Mouse (Mus musculus) kidney, adult 2 months (tissue): ENCODE data around the gene Fermt2.

Source experiments
- CTCF ChIP-seq: fragments of 200-500 bp; conservative IDR thresholded peaks from 2 replicates; pipeline ENCODE4 v1.5.1; 2011; ENCODE audit warnings: low read depth, mild to moderate bottlenecking, control low read depth, low read length, moderate library complexity, mixed read lengths; ENCODE audit not compliant: insufficient read depth, insufficient read length
- POLR2A ChIP-seq: fragments of 200-500 bp; IDR thresholded peaks from one replicate; pipeline ENCODE4 v1.6.1; 2011; ENCODE audit warnings: low read depth, low read length, control low read depth

DNA sequence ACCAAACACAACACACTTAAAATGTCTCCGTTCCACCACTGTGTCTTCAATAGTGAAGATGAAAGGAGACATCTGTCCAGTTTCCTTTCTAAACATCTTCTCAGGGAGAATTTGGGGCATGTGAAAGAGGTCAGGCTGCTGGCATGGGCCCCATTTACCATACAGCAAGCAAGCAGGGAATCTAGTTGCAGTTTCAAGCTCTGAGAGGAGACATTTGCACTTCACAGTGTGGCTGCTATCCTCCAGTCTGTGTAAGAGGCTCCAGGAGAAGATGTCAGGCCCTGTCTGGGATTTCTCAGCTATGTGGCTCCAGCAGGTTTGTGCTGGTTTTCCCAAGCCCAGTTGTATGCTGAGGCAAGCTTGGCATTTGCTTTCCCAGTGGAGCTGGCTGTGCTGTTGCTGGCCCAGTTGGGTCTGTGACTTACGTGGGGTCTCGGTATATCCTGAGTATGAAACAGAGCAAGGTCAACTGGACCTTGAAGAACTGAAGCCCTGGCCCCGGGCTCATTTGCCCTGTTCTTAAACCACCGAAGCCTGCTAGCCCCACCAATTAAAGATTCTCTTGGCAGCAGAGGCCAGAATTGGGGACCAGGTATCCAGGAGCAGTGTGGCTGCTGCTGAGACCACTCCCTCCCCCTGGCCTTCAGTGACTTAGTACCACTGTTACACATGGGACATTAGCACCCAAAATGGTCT is 76.2 kb downstream of the Fermt2 start:
- TF ChIP-seq CTCF (no peak), POLR2A (no peak)
